Mouse (Mus musculus) adrenal gland, adult (tissue): ENCODE results near the gene Filip1.

Source experiments
- DNase-seq, 2 experiments: peaks; one replicate each; pipeline ENCODE4 v3.0.0; 2022 to 2023; ENCODE audit warnings: low spot score in 1 of 2; ENCODE audit not compliant: inconsistent age in 2 of 2

The Filip1 gene

DNA sequence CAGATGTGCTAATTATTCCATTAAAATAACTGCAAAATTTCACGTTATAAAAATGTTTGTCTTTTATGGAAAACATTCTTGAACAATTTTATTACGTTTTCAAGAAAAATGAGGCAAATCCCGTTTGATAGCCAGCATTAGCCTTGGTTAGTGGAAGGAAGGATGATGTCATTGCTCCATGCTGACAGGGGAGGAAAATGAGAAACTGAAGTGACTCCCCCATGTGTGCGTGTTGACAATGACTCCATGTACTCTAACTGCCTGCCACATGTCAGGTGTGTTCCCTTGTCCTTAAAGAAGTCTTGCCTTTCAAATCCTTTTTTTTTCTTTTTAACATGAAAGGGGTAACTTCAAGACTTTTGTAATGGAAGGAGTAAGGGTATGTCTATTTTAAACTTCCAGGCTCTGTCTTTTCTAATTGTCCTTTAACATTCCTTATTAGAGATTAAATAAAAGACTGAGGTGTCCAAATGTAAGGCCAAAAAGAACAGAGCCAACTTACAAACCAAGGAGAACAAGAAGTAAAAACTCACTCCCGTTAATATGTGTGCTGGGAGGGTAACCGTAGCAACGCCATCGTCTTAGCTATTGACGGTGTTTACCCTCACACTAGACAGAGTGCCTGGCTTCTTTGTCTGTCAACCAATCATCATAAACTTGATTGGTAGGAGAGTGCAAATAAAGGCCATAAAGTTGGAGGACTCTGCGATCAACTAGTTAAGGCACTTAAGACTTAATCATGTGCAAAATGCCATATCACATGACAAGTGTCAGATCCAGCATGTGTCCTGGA is 94.1 kb downstream of the Filip1 start:
- peak in 1 of 2 experiments; percentile 69 for DNase-seq

DNA sequence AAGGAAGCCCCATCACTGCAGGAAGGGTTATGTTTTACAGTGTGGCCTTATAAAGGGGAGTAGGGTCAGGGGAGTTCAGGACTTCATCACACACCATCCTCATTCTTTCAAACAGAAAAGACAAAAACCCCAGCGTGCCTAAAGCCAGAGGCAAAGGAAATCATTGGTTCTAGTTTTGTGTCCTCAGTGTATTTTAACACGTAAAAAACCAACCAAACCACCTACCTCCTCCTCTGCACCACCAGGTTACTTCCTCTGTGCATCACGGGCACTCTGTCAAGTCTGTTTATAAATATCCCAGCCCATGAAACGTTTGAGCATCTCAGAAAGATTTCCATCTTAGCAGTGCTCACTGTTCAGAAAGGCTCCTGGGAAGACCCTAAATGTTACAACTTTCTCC is 98.4 kb downstream of the Filip1 start:
- DNase-seq = no peak

DNA sequence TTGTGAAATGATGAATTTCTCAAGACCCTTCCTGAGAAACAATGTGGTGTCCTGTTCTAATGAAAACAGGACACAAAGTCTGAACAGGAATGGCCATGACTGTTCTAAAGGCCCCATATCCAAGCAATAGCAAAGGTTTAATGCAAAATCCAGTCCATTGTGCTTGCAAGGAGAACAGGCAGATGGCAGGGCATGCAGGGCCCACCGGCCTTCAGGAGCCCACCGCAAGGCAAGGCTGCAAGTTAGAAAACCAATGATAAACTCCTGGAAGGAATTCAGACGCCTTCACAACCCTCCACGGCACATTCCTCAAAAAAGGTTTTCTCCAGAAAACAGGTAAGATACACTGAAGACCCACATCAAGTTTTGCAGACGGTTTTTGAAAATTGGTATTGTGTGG is 99.7 kb downstream of the Filip1 start:
- DNase-seq = no peak

DNA sequence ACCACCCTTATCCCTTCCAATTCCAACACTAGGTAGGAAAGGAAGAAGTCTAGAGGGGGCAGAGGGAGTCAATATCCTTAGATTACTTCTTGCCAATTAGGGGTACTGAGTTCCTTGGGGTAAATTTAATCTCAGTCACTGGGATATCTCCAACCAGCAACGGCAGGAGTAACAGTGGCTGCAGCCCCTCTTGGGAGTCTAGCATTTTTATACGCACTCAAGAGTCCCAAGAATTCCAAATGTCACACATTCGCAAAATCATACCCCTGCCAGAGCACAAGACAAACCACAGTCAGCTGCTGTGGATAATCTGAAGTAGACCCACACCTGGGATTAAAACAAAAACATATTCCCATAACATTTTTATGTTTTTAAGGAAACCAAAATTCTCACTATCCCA is 102.5 kb downstream of the Filip1 start:
- no peak for DNase-seq

DNA sequence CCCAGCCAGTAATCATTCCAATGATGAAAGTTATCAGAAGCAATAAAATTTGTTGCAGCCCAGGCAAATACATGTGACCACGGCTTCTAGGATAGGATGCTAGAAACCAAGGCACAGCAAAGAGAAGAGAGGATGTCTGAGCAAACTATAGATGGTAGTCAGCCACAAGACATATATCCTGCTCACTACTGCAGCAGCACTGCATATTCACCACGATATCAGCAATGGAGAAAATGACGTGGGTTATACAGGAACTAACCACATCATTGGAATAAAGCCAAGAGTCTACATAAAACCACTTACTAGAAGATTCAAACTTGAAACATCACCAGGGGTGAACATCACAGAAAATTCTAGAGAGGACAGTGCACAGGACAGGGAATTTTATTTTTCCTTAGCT is 113.8 kb downstream of the Filip1 start:
- no peak for DNase-seq

DNA sequence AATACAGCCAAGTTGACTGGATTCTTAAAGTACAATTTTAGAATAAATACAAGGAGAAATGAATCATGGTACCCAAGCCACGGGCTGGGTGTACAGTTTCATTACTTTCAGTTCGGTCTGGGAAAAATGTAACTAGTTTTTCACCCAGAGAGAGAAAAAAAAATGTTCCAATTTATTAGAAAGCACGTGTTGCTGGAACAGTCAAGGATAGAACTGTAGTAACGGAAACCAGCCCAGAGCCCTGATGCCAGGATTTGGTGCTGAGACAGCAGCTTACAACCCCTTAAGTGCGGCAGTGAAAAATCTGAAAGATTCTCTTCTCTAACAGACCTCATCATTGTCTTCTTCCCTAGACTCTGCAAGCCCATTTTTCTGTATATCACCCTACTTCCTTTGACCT is 118.0 kb downstream of the Filip1 start:
- DNase-seq = peak in 1 of 2 experiments; percentile 66

DNA sequence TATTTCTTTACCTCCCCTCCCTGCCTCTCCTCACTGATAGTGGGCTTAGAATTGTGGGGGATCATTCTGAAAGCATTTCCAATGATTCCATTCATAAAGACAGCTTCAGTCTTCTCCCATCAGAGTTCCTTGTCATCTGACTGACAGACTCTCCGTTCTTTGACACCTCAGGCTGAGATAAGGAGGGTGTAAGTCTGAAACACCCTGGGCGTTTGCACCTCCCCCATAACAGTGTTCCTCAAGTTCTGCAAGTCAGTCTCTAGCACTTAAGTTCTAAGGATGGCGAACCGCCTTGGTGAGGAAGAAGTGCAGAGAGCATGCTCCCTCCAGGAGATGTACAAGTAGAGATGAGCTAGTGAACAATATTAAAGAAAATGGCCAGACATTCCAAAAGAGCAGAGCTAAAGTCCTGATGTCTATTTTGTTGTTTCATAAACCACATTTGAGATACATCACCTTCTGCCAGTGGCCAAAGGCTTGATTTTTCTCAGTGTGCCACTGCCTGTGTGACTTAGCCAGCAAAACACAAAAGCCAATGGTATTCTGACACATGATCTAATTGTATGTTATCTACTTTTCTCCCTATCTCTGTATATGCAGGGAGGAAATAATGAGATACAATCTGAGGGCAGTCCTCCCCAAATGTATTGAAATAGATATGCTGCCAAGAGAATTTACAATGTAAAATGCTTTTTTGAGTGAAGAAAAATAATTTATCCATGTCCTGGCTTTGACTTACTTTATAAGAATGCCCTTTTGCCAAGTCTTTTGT is 118.6 kb downstream of the Filip1 start:
- no peak for DNase-seq

DNA sequence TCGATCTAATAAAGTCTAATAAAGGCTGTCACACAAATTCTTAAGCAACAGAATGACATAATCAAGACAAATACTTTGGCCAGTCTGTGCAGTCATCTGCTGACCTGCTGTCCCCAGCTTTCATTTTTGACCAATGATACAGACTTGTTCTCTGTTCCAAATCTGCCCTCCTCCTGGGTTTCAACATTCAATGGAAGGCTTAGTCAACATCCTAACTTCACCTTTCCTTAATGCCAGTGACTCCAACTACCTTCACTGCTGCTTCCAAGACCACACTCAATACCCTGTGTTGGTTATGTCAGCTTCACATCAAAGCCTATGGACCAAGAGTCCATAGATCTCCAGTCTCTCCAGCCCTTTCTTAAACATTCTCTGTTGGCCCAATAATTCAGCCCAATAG is 120.5 kb downstream of the Filip1 start:
- peak in 1 of 2 experiments; percentile 75 for DNase-seq

DNA sequence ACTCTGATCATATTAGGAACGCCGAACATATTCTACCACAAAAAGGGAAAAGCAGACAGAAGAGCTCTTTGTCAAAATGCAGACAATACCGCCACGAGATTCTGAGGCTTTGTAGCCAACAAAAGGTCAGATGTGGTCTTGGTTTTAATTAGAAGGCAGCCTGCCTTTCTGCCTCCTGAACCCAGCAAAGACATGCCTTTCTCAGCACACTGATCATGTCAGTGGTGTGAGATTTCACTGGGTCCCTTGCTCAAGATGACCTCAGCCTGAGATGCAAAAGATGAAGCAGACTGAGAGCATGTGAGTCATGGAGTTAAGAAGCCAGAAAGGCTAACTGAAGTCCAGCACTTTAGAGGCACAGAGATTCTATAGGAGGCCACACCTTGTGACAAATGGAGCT is 122.2 kb downstream of the Filip1 start:
- peak in 1 of 2 experiments; percentile 73 for DNase-seq

DNA sequence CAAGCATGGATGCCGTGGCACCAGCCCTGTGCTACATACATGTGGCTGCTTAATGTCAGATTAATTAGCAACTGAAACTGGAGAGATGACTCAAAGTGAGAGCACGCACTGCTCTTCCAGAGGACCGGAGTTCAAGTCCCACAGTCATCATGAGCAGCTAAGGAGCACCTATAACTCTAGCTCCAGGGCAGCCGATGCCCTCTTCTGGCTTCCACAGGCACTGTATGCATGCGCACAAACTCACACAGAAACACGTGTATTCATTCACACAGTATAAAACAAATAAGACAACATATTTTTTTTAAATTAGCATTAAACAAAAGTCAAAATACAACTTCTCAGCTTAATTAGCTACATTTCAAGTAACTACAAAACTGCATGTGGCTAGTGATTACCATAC is 123.5 kb downstream of the Filip1 start:
- no peak for DNase-seq

DNA sequence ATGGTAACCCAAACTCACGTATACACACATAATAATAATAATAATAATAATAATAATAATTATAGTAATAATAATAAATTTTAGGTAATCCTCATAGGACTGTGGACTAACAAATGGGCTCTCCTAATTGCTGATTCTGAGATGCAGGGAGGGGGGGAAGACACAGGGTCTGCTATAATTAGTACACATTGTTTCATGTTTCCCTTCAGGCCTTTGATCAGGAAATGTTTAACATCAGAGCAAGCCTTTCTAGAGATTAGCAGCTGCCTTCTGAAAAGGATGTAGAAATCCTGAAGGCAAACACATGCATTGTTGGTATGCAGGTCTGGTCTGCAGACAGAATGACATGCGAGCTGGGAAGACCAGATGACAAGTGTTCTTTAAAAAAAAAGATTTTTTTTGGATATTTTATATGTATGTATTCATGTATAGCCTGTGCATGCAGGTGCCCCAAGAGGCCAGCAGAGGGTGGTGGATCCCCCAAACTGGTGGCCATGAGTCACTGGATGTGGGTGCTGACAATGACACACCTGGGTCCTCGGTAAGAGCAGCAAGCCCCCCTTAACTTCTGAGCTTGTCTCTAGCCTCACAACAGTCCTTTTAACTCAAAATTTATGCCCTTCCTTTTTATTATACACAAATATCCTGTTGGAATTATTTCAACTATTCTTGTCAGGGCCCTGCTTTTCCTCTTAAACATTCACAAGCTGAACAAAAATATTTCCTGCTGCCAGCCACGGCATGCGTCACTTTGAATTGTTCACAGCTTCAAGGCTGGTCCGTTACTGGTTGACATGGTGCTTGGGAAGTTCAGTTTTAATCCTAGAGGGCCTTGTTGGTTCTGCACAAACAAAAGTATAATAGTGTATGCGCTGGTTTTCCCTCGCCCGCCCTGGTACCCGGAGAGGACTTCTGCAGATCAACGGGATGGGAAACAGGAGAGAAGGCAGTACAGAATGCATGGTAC is 127.1 kb downstream of the Filip1 start:
- DNase-seq = peak; percentile 49 to 86

DNA sequence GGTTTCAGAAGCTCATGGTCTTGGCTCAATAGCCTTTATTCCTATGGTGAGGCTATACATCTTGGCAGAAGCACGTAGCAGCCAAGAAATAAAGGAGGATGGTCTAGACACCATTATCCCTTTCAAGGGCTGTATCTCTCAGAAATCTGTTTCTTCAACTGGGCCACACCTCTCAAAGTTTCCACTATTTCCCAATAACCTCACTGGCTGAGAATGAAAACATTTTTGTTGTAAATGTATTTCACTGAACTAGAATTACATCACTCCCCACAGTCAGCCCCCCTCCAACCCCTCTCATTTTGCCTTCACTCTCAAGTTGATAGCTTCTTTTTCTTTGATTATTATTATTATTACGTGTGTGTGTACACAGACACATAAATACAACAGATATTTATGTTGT is 129.5 kb downstream of the Filip1 start:
- no peak for DNase-seq

DNA sequence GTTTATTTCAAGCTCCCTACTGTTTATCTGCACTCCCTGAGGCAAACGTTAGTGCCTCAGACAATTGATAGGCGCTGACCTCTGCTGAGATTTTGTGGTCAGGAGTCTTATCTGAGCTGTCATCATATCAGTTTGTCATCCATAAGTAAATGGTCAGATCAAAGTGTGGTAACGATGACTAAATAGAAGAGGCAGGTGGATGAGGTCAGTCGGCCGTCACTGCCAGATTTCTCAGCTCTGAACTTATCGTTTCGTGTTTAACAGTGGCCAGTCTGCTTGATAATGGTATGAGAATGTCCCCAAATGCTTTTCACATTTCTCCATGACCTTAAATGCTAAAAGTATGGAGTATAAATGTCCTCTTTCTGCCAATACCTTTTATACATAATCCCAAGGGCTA is 132.6 kb downstream of the Filip1 start:
- peak; percentile 88 to 92 for DNase-seq

DNA sequence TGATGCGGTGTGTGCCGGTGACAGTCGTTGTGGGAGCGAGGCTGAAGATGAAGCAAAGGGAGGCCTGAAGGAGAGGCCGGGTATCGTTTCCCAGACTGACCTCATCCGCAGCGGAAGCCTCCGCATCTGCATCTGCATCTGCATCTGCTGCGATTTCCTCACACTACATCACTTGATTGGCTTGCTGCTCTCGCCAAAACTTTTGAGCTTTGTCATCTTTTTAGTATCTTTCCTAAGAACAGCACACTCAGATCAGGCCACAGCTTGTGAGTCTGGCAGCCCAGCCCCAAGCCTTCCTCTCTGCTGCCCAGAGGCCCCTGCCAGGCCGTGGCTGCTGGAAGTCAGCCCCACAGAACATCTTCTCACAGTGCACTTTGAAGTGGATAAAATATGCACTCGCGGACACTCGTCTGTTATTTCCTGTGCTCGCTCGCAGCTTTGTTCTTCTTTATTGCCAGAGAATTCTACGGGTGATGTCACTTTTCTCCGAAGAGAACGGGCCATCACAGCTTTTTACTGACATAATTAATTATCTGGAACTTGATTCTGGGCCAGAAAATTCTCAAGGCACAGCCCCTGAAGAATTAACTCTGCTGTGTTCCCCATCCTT is 137.0 kb downstream of the Filip1 start:
- DNase-seq = peak; percentile 73 to 91

DNA sequence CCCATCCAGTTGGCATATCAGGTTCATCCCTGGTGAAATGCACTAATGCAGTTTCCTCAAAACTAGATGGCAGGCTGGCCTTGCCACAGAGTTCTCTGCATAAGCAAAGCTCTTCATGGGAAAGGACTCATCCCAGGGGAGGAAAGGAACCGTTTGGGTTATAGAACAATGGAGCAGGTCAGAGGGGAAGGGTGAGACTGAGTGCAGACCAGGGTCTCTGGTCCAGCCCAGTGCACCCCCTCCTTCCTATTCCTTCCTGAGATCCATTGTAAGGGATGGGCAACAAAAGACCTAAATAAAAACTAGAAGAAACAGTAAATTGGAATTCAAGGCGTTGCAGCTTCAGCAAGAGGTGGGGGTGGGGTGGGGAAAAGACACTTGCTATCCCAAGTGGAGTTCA is 140.1 kb downstream of the Filip1 start:
- no peak for DNase-seq

DNA sequence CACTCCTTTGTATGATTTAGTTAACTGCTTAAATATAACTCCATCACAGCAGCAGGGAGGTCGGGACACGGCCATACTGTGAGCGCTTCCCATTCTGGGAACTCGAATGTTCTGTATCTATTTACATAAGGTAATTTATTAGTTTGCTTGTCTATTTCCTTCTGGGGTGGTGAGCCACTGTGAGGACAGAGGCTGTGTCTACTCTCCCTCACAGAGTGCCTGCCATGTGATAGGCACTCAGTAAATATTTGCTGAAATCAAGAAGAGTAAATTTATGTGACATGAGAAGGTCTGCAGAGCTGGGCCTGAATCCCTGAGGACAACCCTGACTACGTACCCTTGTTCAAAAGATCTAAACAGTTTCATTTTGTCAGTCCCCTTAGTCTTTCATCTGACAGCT is 143.1 kb downstream of the Filip1 start:
- peak in 1 of 2 experiments; percentile 76 for DNase-seq

DNA sequence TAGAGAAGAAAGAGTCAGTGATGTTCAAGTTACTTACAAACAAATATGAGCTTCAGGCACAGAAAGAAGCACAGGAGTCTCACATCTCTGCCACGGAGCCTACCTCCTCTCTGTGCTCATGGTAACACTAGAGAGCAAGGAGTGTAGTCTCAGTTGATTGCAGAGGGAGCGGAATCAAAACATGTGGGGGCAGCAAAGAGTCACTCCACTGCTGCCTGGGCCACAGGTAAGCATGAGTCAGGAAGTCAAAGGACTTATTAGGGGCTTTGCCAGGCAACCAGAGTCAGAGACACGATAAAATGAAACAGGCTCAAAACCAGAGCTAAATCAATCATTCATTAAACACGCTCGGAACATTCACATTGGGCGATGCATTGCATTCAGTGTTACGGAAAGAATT is 146.7 kb downstream of the Filip1 start:
- peak; percentile 49 to 79 for DNase-seq

DNA sequence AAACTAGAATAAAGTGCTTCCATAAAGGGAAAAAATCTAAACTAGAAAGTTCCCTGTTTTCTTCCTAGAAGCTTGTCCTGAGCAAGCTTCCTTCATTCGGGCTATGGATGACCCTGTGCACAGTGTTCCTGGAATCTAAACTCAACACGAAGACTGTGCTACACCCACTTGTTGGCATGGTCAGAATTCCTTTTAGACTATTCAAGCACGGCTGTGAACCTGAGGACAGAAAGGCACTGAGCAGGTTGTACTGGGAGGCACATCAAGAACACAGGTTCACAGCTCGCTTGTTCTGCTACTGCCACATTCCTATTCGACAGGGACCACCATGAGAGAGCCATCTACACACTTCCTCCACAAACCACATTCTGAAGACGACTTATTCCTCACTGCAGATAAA is 150.1 kb downstream of the Filip1 start:
- no peak for DNase-seq

DNA sequence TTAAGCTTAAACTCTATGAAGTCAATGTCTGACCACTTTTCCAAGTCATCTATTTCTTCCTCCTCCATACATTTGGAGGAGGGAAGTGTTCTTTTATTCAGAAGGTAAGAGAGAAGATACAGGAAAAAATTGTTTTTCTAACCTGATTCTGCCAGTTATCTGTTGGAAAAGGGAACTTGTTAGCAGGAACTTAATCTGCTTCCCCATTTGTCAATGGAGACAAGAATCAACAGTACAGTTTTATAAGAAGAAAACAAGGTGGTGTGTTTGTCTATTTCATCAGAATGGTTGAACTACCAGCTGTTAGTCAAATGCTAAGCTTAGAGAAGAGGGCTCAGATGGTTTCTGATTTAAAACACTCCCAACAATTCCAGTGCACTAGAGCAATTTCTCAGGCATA is 165.6 kb downstream of the Filip1 start:
- DNase-seq = no peak

DNA sequence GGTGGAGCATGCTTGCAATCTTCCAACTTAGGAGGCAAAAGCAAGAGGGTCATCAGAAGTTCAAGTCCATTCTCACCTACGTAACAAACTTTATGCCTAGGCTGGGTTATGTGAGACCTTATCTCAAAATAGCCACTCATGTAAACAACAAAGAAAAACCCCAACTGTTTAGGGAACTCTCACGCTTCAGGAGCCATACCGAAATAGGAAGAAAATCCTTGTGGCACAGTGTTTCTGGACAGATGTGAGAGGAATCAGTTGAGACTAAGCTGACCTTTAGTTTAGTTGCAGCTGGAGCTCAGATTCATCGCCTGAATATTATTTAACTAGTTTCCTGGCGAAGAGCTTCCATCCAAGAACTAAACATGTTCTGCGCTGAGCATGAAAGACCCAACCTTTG is 170.0 kb downstream of the Filip1 start:
- no peak for DNase-seq

DNA sequence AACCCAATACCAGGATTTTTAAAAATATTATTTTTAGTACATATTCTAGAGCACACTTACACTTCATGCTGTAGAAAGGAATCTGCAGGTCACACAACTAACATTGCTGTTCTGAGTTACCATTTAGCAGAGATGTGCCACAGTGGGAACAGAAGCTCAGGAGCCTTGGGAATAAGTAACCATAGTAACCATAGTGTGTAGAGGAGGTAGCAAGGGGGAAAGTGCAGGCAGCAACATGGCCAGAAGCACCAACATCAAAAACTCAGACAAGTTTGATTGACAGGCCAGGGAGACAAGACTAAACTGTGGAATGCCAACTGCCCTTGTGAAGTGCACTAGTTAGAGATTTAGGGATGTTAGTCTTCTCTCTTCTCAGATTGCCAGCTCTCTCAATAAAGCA is 170.6 kb downstream of the Filip1 start:
- DNase-seq = no peak
